Comparison of ENCODE assay signal across 1 mouse cellular context in the genomic region with DNA sequence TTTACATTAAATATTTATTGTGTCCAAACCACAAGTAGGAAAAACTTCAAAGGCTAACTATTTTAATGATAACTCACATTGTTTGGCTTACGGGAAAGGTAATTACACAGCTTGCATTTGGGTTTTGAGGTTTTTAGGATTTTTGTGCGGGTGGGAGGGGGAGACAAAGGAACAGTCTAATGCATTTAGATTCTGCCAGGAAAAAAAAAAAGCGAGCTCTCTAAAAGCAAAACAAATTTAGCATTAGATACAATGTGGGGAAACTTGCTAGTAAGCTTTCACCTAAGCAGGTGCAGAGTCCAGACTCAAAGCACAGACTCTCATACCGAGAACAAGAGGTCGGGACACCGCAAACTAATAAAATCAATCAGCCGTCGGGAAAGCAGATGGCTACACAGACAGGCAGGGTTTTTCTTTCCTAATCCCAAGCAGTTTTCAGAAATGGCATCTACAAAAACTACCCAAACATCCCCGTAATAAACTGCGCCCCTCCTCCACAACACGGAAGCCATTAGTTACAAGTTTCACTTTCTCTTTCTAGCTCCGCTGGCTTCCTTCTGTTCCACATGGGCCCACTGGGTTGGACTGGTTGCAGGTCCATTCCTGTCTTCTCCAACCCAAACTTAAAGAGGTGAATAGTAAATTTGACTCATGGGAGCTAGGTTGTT.
TF ChIP-seq lines count a peak whose summit lies in the region.

No protein-coding gene starts in this region.

TF ChIP-seq in MEL, 35 proteins besides CTCF, POLR2A, EP300 and RAD21 (continued from another document):
- TF ChIP-seq USF1 (IDR thresholded peaks at IDR 0.05; ENCODE audit: low read depth, low read length) (no peak), CHD1 (IDR thresholded peaks at IDR 0.05; ENCODE audit: low read depth, low read length) (no peak), JUND (IDR thresholded peaks at IDR 0.05; ENCODE audit: low read depth, low read length) (no peak), MAX (IDR thresholded peaks at IDR 0.05; ENCODE audit: low read length) (peak; percentile 81), MYB (IDR thresholded peaks at IDR 0.05; ENCODE audit: low read depth, low read length) (no peak), SMC3 (IDR thresholded peaks at IDR 0.05; ENCODE audit: low read depth, low read length) (no peak), TCF12 (IDR thresholded peaks at IDR 0.05; ENCODE audit: low read depth, low read length) (peak; percentile 36; the same call in 1 of the 2 replicates), KAT2A (conservative IDR thresholded peaks at IDR 0.05; ENCODE audit: low read depth, low read length) (peak; percentile 27; the same call in 1 of the 2 replicates), MXI1 (IDR thresholded peaks at IDR 0.05; ENCODE audit: low read depth, low read length) (peak; percentile 95), TAL1 (IDR thresholded peaks at IDR 0.05; ENCODE audit: low read length) (no peak), NELFE (IDR thresholded peaks at IDR 0.05; ENCODE audit: low read depth, low read length) (peak; percentile 43), MEF2A (IDR thresholded peaks at IDR 0.05; ENCODE audit: extremely low read depth, insufficient replicate concordance, low read depth, low read length, poor library complexity, severe bottlenecking) (no peak), ETS1 (IDR thresholded peaks at IDR 0.05; ENCODE audit: low read depth, low read length) (peak; percentile 97), CHD2 (IDR thresholded peaks at IDR 0.05; ENCODE audit: low read length) (peak; percentile 73), GATA1 (IDR thresholded peaks at IDR 0.05; ENCODE audit: low read depth, low read length) (no peak; the same call in 1 of the 2 replicates), ZMIZ1 (IDR thresholded peaks at IDR 0.05; ENCODE audit: low read depth, low read length) (no peak), RCOR1 (IDR thresholded peaks at IDR 0.05; ENCODE audit: low read depth, low read length) (peak; percentile 32; the same call in 1 of the 2 replicates), TBP (IDR thresholded peaks at IDR 0.05; ENCODE audit: low read depth, low read length) (peak; percentile 54), ZNF384 (IDR thresholded peaks at IDR 0.05; ENCODE audit: low read depth, low read length) (no peak), SIN3A (IDR thresholded peaks at IDR 0.05; ENCODE audit: low read length) (peak; percentile 94), NRF1 (IDR thresholded peaks at IDR 0.05; ENCODE audit: insufficient read depth, low read depth, low read length, poor library complexity, severe bottlenecking) (no peak), E2F4 (IDR thresholded peaks at IDR 0.05; ENCODE audit: borderline replicate concordance, low read depth, low read length) (no peak), POLR2AphosphoS5 (IDR thresholded peaks at IDR 0.05; ENCODE audit: borderline replicate concordance, low read depth, low read length) (no peak)
